Mouse (Mus musculus) right cerebral cortex, postnatal 36 days (tissue): ENCODE data around the gene Clcnkb.
A peak's percentile ranks its signal among the peaks of the same experiment; 100 is the strongest.

Source experiments
- DNase-seq, 2 experiments: peaks; one replicate each; pipeline ENCODE4 v3.0.0; 2022; ENCODE audit warnings: low spot score in 2 of 2, mixed read lengths in 1 of 2

The Clcnkb gene

DNA sequence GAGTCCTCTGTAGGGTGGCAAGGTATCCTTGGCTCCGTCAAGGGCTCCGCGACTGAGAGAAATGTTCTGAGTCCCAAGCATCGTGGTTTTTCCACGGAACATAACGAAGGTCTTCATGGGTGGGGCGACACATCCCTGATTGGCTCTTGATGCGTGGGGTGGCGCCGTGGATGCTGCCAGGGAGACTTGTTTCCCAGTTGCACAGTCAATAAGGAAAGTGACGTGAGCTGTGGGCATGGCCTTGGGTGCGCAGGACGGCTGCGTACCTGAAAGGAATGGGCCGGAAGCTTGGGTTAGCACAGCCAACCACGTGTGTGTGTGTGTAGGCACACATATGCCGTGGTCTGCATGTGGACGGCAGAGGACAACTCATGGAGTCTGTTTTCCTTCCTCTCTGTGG is 17.4 kb upstream of the Clcnkb start:
- DNase-seq, result no peak

DNA sequence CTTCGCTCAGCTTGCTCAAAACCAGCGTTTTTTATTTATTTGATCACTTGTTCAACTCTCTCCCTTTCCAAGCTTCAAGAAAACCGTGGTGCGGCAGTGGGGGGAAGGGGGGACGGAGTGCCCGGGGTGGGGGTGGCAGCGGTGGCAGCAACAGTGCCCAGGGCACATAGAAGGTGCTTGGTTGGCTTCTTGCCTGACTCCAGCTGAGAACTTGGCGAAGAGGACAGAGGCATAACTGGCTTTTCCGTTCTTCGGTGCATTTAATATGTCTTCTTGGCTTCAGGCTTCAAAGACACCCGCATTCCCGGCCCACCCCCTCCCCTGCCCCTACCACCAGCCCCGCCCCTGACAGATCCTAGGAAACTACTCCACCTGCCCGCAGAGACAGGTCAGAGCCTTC is 16.9 kb upstream of the Clcnkb start:
- no peak for DNase-seq

DNA sequence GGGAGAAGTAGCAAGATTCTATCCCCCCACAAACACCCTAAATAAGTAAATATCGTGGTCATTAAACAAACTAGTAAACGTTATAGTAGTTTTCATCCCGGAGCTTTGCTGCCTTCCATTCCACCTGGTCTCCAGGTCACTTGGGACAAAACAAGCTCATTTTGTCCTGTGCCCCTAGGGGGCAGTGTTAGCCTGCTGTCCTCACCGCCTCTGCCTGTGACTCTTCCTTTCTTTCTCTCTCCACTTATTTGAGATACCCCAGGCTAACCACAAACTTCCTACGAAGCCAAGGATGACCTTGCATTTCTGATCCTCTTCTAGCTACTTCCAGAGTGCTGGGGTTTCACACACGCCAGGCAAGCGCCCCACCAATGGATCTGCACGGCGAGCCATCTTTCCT is 15.2 kb upstream of the Clcnkb start:
- DNase-seq, result peak in 1 of 2 experiments; percentile 45

DNA sequence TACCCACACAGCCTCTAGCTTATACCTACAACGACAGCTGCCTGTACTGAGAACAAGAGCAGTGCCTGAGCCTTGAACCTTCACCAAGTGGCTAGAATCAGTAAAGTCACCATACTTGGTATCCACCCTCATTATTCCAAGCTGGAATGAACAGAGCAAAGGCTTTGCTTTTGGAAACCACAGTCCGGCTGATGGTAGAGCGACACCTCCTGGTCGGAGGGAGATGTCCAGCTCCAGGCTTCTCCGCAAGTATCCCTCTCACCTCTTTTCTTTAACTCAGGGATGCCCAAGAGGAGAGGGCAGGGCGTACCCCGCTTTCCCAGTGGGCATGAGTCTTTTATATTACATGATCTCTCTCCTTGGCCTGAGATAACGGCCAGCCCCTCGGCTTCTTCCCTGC is 14.0 kb upstream of the Clcnkb start:
- no peak for DNase-seq

- no peak for DNase-seq
These were observed 13.6 kb upstream of the Clcnkb start for GRCm38 (mm10) chr4:141429381-141429780.

- DNase-seq, result no peak
These were observed 12.1 kb upstream of the Clcnkb start for GRCm38 (mm10) chr4:141427921-141428320.

DNA sequence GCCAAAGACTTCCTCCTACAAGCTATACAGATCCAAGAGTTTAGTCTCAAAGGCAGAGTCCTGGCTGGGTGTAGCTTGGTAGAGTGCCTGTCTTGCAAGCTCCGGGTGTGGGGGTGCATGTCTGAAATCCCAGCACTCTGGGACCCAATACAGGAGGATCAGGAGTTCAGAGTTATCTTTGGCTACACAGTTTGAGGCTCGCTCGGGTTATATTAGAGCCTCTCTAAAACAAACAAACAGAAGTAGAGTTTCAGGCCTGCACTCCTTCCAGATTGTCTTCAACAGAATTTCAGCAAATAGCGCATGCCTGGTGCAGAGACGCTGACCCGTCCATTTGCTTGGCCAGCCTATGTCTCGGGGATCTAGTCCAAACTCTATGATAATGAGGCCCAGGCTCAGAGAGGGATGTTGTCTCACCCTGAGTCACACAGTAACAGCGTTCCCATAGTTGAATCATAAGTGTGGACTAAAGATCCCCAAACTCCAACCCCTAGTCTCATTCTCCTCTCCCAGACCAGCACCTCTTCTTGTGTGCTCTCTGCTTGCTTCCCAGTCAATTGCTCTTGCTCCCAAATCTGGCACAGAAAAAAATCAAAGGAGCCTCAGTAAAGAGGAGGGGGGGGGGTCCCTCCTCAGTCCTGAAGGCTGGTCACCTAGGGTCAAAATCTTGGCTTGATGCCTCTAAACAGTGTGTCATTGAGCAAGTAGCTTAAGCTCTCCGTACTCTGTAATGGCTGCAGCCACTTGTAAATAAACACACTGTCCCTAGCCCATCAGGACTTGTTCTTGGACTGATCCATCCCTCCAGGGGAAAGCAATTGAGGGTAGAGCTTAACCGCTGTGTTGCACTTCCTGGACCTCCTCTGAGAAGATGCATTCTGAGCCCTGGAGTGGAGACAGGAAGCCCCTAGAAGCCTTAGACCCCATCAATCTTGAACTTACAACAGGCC is 11.3 kb upstream of the Clcnkb start:
- no peak for DNase-seq

GRCm38 (mm10) chr4:141425484-141426479 is 10.0 kb upstream of the Clcnkb start:
- peak; percentile 81 to 85 for DNase-seq

GRCm38 (mm10) chr4:141423691-141424431 is 8.0 kb upstream of the Clcnkb start:
- DNase-seq, result no peak

GRCm38 (mm10) chr4:141423288-141423687 is 7.5 kb upstream of the Clcnkb start:
- no peak for DNase-seq

DNA sequence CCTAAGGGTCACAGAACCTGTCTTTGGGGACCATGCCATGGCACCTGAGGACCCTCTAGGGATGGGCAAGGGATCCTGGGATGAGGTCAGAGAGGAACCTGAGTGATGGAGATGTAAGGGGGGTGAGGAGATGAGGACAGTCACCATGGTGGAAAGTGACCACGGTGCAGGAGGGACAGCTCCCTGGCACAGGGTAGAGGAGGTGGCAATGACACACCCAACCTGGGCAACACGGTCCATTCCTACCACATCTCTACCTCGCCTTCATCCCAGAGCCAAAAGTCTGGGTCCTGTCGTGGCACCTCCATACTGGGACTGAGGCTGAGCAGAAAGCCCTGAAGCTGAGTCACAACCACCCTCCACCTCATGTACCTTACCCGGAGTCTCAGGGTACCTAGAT is 7.0 kb upstream of the Clcnkb start:
- DNase-seq, result no peak

- DNase-seq, result no peak
These were observed 5.6 kb upstream of the Clcnkb start for GRCm38 (mm10) chr4:141421423-141421822.

- DNase-seq, result no peak
These were observed 5.1 kb upstream of the Clcnkb start for GRCm38 (mm10) chr4:141420886-141421285.

DNA sequence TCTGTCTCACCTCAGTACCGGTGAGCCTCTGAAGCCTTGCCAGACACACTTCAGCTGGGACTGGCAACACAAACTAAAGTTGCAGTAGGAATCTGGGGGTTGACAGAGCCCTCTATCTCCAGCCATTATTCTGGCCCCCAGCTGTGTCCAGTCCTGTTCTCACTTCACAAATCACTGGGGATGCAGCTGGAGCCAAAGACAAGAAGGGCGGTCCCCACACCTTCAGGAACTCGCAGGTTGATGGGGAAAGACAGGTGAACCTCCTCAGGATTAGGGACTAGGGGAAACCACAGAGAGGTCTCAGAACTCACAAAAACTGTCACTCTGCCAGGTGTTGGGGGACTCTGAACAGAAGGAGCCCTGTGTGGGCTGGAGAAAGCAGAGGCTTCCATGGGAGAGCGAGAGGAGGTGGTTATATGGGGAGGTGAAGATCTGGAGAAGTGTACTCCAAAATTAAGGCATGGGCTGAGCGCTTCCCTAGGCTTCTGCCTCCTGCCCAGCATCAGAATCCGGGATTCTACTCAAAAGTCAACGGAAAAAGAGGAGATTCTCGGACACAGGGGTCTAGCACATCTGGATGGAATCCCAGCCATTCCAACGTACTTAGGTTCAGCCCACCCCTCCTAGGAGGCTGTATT is 4.5 kb upstream of the Clcnkb start, which contains the start of gene Hspb7:
Hspb7 (plus strand) TSS at position 588 of the 638 bp plus-strand sequence.
- no peak for DNase-seq

- peak in 1 of 2 experiments; percentile 44 for DNase-seq
These were observed 3.8 kb upstream of the Clcnkb start for GRCm38 (mm10) chr4:141419398-141420191.

GRCm38 (mm10) chr4:141411430-141411992 is 4.3 kb downstream of the Clcnkb start:
- DNase-seq, result no peak

- DNase-seq, result no peak
These were observed 7.2 kb downstream of the Clcnkb start for GRCm38 (mm10) chr4:141408577-141408976.

GRCm38 (mm10) chr4:141406516-141407299 is 9.1 kb downstream of the Clcnkb start:
- no peak for DNase-seq

- DNase-seq, result no peak
These were observed 10.5 kb downstream of the Clcnkb start for GRCm38 (mm10) chr4:141405314-141405622.
